Mouse (Mus musculus) liver, embryonic 14.5 days (tissue): ENCODE data around the gene Adcyap1.

Experiments used
- CTCF ChIP-seq: IDR thresholded peaks from 2 replicates; pipeline ENCODE4 v1.5.1; 2016; ENCODE audit warnings: antibody characterized with exemption, low read depth, control low read depth
- EP300 ChIP-seq: IDR thresholded peaks from 2 replicates; pipeline ENCODE4 v1.6.1; 2016; ENCODE audit warnings: antibody characterized with exemption, low read depth

DNA sequence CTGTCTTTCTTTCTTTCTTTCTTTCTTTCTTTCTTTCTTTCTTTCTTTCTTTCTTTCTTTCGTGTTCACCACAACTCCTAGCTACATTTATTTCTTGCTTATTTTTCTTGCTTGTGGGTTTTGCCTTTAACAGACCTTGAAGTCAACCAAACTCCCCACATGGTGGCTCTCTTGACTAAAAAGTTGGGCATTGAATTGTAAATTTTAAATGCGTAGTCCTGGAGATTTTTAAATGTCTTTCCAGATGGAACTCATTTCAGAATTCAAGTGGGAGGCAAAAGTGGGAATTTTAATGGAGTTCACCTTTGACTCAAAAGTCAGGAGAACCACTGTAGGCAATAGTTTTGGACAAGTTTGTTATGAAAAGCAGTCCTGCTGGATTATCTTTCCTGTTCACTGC, 2.0 kb upstream of the Adcyap1 start:
- TF ChIP-seq EP300 (no peak), CTCF (no peak)
